ENCODE assay signal across 25 mouse cellular contexts in the genomic region with DNA sequence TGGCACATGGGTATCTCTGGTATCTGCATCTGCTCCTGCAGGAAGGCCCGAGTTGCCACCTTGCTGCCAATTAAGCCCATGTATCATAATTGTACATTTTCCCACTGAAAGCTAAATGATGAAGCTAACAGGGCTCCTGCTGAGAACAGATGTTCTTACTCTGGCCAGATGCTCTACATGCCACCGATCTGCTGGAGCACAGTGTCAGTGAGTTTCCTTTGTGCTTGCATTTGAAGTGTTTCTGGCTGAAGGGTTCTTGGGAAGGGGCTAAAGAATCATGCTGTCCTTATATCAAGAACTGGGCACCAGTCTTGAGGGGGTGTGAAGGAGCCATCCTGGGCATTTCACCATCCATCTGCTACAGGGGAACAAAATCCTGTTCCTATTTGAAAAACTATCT.
"Had no signal": no experiment of that assay in that cellular context is flagged by ENCODE, and none has a peak within 500 bp of the region (broad histone marks: within the 10 kb centered on the region; RNA-seq: fewer than 3 reads in every experiment).

No protein-coding gene starts in this region.

- H3K9ac ChIP-seq: kidney, embryonic 15.5 days; limb, embryonic 13.5 days; liver, embryonic 12.5 days; liver, embryonic 15.5 days; lung, embryonic 15.5 days; midbrain, embryonic 13.5 days; neural tube, embryonic 12.5 days; neural tube, embryonic 15.5 days had no signal

- H3K4me1 ChIP-seq: kidney, embryonic 15.5 days; limb, embryonic 13.5 days; liver, embryonic 12.5 days; liver, embryonic 15.5 days; lung, embryonic 15.5 days; megakaryocyte, embryonic 14.5 days; midbrain, embryonic 10.5 days; midbrain, embryonic 13.5 days; neural tube, embryonic 12.5 days had no signal

- DNase-seq: kidney, adult 8-10 months; kidney, postnatal 14 days; kidney, postnatal 4 days; liver; lung, adult 18-20 months; lung, postnatal 10 days; lung, postnatal 36 days; right cerebral cortex, adult 18-20 months; right cerebral cortex, postnatal 14 days; right cerebral cortex, postnatal 4 days; thymus, adult 2 months; thymus, postnatal 14 days had no signal

- ATAC-seq: intestine, postnatal 0 days; liver, embryonic 12.5 days; midbrain, embryonic 13.5 days had no signal

- H3K9me3 ChIP-seq: limb, embryonic 10.5 days; liver, embryonic 12.5 days; liver, embryonic 15.5 days; lung, embryonic 15.5 days; midbrain, embryonic 13.5 days; neural tube, embryonic 12.5 days; neural tube, embryonic 15.5 days had no signal

- H3K4me3 ChIP-seq: kidney, embryonic 15.5 days; limb, embryonic 10.5 days; limb, embryonic 13.5 days; liver, embryonic 12.5 days; liver, embryonic 15.5 days; lung, embryonic 15.5 days; megakaryocyte, embryonic 14.5 days; midbrain, embryonic 10.5 days; midbrain, embryonic 13.5 days; neural tube, embryonic 12.5 days; neural tube, embryonic 15.5 days had no signal

- H3K4me2 ChIP-seq: kidney, embryonic 15.5 days; limb, embryonic 13.5 days; liver, embryonic 12.5 days; liver, embryonic 15.5 days; lung, embryonic 15.5 days; midbrain, embryonic 13.5 days; neural tube, embryonic 12.5 days; neural tube, embryonic 15.5 days had no signal

- H3K27me3 ChIP-seq: kidney, embryonic 15.5 days; limb, embryonic 13.5 days; liver, embryonic 12.5 days; liver, embryonic 15.5 days; lung, embryonic 15.5 days; midbrain, embryonic 13.5 days; neural tube, embryonic 12.5 days; neural tube, embryonic 15.5 days had no signal

- H3K27ac ChIP-seq: kidney, embryonic 15.5 days; limb, embryonic 10.5 days; limb, embryonic 13.5 days; liver, embryonic 12.5 days; liver, embryonic 15.5 days; lung, embryonic 15.5 days; midbrain, embryonic 10.5 days; midbrain, embryonic 13.5 days; neural tube, embryonic 12.5 days; neural tube, embryonic 15.5 days; stomach, postnatal 0 days had no signal

- H3K36me3 ChIP-seq: kidney, embryonic 15.5 days; limb, embryonic 10.5 days; limb, embryonic 13.5 days; liver, embryonic 12.5 days; liver, embryonic 15.5 days; lung, embryonic 15.5 days; midbrain, embryonic 10.5 days; midbrain, embryonic 13.5 days; neural tube, embryonic 12.5 days; neural tube, embryonic 15.5 days had no signal
